Mouse (Mus musculus) heart, adult 9 months (tissue): Measurements from ENCODE around the gene Spcs2.
A peak's percentile ranks its signal among the peaks of the same experiment; 100 is the strongest.

Experiments used
- DNase-seq, 2 experiments: peaks; one replicate each; pipeline ENCODE4 v3.0.0; 2022; ENCODE audit warnings: low spot score in 2 of 2

Spcs2 gene

DNA sequence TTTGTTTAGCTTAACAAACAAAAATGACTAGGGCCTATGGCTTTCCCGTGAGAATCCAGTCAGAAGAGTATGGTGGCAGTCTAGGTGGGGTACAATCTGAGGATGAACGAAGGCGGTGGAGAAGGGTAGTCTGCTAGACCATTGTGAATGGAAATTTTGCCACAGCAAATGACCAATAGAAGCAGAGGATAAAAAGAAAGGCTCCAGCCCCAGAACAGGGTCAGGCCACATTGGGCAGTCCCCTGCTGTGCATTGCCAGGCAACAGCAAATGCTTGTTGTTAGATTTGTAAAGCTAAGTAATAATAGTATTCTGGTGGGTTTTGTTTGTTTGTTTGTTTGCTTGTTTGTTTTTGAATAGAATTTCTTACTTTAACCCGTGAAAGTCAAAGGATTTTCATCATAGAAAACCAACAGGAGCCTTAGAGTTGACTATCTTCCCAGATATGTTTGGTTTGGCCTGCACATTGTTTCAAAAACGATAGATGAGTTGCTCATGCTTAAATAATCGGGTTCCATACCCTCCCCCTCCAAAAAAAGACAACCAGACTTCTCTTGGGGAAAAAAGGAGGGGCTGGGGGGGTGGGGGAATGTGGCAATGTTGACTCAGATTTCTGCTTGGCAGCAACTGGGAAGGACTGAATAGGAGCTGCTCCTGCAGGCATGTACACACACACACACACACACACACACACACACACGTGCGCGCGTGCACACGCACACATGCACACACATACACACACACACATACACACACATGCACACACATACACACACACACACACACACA lies 1.2 kb upstream of the Spcs2 start:
- DNase-seq: no peak

DNA sequence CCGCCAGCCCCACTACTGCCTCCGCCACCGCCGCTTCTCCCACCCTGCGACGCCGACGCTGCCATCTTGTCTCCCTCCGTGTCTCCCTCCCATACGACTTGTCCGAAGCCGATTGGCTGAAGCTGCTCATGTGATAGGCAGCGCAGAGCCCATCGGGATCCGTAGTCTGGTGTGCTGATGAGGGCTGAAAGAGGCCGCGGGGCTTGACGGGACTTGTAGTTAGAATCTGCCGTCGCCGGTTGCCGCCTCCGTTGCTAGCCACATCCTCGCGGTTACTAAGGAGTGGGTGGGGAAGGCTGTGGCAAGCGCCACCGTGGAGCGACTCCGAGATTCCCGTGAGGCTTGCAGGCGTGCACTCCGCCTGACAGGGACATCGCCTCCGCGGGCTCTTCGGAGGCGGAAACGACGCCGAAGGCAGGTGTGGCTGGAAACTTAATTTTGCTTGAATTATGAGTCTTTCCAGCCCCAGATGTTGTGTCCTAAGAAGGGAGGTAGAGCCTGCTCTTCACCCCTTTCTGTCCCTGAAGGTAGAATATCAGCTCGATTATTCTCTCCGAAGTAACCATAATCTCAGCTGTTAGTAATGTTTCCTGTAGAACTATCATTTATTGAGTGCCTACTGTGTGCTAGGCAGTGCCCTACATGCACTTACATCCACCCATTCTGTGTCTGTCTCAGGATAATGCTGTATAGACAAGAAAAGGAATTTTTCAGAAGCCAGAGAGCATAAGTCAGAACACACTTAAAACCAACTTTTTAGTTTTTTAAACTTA lies 4.3 kb downstream of the Spcs2 start, which contains the start of gene Xrra1:
TSS of gene Xrra1 (plus strand) at position 304 of the 773 bp plus-strand sequence.
- peak; percentile 97 to 99 for DNase-seq

DNA sequence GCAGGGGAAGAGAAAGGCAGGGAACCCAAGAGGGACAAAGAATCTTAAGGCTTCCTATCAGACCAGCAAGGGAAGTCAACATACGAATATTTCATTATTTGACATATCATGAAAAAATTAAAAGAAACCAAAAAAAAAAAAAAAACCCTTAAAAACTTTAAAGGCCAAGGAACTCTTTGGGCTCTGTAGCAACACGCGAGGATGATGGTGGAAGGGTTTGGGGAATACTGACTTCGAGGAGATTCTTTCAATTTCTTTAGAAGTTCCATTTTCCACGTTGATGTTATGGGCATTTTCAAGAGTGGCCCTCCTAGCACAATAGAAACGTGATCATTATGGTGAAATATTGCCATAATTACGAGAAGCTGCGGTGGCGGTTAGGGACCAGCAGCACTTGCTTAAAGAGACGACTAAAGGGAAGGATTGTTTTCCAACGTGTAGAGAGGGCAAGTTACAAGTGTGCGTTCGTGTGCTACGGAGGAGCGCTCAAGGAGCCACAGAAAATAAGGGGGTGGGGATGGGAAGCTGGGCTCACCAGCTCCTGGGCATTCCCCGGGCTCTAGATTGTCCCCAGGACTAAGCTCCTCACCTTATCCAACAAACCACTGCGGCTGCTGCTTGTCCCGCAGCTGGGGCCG lies 5.0 kb downstream of the Spcs2 start:
- DNase-seq: no peak

DNA sequence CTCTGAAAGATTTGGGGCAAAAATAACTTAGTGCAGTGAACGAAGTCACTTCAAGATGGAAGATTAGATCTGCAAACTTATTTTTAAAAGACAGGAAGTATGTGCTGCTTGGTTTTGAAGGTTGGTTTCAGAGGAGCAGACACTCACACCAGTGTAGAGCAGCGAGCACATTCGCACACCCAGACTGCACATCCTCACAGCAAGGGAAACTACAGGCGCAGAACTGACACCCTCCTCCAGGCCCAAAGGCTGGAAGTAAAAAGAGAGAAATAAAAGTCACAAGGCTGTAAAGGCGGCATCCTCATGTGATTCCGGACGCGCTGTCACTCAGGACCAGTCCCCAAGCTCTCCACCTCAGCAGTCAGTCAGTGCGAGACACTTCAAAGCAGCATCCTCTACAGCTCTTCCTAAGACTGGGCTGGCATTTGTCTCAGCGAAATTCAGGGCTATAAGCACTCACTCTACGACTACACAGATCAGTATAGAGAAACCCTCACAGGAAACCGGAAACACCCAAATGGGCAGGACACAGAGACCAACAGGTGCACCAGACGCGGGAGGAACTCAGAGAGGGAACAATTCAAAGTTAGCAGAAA lies 6.9 kb downstream of the Spcs2 start:
- no peak for DNase-seq

DNA sequence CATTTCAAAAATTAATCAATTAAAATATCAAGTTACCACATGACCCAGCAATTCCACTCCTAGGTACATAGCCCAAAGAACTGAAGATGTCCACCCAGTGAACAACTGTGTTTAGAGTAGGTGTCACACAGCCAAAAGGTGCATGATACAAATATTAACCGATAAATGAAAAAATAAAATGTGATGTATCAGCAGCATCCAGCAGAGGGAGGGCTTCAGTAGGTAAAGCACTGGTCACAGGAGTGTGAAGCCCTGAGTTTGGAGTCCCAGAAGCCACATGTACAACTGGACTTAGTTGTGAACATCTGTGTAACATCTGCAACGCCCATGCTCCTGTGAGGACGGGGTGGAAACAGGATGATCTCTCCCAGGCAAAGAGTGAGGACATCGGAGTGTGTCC lies 9.0 kb downstream of the Spcs2 start:
- no peak for DNase-seq

DNA sequence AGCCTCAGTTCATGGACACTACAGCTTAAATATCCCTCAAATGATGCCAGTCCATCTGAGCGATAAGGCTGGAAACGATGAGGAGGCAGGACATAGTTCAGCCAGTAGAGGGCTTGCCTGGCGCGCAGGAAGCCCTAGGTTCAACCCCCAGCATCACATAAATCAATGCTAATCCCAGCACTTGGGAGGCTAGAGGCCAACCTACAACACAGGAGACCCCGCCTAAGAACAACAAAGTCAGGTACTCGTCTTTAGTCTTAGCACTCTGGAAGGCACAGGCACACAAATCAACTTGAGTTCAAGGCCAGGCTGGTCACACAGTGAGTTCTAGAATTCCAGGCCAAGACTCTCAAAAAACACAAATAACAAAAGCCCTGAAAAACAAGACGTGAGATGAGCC lies 9.9 kb downstream of the Spcs2 start:
- no peak for DNase-seq

DNA sequence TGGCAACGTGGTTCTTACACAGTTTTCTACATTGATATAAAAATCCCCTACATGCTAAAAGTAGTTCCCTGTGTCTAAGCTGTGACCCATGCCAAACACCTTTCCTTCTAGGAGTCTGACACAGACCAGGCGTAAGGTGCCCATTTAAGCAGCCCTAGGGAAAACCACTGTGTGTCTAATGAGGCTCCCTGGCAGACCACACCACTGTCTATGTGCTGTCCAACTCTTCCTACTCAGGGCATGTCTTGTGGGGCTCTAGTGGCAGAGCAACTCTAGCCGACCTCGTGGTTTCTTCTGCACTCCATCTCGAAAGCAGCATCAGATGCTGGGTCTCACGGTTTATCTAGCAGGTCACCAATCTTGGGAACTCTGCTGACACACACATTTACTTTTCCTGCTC lies 11.6 kb downstream of the Spcs2 start:
- DNase-seq: no peak

DNA sequence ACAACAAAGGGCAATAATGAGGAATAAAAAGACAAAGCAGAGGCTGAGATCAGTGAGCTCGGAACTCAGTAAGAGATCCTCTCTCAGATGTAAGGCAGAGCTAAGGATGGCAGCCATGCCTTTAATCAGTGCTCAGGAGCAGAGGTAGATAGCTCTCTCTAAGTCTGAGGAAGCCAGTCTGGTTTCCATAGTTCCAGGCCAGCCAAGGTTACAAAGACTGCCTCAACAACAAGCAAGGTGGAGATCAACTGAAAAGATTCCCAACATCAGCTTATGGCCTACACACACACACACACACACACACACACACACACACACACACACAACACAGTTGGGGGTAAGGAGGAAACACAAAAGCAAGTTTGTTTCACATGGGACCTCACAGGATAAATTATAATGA lies 12.1 kb downstream of the Spcs2 start:
- DNase-seq: no peak

DNA sequence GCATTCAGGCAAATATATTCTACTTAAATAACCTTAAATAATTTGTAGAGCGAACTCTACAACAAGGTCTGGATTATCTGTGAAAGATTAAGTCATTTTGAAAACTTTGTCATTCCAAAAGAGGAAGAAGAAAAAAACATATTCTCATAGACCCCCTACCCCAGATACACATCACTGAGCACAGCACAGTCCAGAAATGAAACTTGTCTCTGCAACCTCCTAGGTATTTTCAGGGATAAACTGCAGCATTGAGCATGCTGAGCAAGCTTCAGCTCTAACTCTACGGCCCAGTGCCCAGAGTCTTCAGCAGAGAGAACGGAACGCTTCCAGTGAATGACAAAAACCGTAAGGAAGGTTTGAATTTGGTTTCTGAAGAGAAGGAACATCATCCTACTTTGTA lies 12.7 kb downstream of the Spcs2 start:
- DNase-seq: no peak

DNA sequence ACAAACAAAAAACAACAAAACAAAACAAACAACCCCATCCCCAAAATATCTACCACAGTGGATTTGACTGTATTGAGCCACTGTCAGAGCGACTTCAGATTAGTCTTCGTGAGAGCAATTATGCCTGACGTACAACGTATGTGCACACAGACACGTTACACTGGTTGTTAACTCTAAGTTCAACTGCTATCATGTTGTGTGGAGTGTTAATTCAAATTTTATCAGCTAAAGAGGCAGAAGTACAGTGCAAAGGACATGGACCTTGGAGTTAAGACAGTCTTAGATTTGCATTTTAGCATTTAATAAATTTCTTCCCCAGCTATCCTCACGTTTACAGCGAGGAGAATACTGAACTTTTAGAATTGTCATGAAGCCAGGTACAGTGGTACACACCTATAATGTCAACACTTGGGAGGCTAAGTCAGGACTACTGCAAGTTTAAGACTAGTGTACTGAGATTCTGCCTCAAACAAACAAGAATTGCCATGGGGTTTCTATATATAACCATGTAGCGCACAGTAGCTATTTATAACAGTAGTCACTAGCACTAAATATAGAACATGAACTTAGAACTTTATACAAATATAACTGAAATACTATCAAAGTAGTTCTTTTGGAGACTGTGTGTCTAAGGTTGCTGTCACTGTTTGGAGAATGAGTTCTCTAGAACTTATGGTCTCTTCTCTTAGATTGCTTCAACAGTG lies 17.6 kb downstream of the Spcs2 start:
- no peak for DNase-seq

DNA sequence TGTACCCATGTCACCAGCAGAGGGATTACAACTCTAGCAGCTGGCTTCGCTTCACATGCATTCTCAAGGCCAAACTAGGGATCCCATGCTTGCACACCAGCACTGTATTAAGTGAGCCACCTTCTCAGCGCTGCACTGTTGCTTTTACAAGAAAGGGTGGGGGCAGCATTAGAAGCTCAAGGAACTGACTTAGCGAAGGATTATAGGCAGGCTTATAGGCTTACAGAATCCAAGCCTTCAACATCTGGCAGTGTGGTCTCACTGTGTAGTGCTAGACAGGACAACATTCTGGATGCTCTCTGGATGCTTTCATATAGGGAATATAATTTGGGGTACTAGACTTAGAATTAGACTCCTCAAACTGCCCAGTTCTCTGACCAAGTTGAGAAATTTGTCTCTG lies 25.0 kb downstream of the Spcs2 start:
- no peak for DNase-seq

DNA sequence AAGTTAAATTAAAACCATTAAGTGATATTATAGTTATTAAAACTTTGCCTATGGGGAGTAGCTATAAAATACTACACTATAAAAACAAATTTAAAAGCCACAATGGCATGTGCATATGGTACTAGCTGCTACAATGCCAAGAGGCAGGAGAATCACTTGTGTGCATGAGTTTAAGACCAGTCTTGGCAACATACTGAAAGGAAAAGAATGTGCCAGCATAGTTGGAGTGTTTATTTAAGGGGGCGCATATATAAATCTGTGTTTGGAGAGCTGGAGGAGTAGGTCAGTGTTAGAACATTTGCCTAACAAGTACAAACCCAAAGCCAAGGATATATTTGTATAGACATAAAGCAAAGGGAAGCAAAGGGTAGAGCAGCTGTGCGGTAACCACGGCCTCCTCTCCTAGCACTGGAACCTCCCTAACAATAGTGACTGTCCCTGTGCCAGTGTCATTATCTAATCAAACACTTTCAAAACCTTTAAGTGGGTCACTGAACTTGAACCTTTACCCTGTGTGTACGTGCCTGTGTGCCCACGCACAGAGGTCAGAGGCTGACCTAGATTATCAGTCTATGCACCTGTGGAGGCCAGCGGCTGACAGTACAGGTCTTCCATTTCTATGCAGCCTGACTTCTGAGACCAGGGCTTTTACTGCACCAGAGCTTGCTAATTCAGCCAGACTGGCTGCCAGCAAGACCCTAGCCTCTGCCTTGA lies 25.7 kb downstream of the Spcs2 start:
- no peak for DNase-seq

DNA sequence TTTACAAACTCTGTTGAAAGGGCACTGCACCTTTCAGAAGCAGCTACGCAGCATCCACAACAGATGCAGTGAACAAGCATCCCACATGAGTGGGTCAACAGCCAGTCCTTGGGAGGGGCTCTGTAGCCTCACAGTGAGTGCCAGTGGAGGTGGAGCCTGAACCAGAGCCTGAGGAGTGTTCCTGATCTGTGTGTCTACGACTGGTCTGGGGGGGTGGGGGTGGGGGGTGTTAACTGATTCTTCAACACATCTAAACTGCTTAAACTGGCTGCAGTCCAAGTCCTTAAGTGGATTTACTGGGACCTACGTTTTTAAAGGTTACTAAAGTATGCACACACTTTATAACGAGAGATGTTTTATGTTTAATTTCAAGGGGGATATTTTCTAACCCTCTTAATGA lies 26.5 kb downstream of the Spcs2 start:
- no peak for DNase-seq

DNA sequence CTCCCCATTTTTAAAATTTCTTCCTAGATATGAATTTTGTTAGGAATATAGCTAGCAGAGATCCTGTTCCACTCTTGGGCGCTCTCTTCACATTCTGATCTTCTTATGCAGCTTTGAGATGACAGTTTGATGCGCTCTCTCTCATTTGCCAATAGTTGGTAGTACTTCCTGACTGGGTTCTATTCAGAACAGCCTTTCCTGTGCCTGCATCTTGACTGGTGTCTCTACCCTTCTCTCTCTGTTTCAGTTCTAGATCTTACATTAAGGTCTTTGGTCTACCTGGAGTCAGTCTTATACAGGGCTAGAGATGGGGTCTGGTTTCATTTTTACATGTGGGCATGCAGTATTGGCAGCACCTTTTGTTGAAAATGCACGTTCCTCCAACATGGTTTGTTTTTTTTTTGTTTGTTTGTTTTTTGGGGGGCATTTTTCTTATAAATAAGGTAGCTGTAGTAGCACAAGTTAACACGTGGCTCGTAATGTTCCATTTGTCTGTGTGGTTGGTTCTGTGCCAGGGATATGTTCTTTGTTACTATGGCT lies 28.9 kb downstream of the Spcs2 start:
- DNase-seq: no peak

DNA sequence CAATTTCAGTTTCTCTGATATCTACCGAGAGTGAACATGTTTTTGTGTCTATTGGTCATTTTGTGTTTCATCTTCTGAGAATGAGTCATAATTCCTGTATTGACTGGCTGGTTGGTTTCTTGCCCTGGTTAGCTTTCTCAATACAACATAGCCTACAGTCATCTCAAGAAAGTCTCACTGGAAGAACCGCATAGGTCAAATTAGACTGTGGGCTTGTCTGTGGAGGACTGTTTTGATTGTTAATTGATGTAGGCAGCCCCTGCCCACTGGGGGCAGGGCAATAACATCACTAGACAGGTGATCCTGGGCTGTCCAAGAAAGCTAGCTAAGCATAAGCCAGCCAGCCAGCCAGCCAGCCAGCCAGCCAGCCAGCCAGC lies 29.4 kb downstream of the Spcs2 start:
- no peak for DNase-seq

DNA sequence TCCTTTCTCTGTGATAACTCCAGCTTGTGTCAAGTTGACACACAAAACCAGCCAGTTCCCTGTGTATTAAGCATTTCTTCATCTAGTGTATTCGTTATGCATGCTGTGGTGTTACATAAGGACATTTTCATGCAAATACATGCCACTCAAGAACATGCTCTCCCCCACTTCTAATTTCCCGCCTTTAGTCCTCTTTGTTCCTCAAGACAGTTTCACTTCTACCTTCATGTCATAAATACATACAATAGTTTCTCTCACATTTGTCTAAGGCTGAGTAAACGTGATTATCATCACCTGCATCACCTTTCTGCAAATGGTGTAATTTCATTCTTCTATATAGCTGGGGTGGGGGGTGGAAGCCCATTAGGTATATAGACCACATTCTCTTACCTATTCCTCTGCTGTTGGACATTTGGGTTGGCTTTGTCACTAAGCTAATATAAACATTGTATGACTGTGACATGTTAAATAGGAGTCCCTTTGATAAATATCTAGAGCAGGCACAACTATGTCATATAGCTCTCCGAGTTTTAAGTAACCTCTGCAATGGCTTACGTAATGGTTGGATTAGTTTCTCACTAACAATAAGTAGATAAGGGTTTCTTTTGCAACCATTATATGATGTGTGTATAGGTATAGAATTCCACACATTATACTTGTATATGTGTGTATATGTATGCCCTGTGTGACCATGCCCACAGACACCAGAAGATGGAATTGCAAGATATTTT lies 30.0 kb downstream of the Spcs2 start:
- DNase-seq: no peak

DNA sequence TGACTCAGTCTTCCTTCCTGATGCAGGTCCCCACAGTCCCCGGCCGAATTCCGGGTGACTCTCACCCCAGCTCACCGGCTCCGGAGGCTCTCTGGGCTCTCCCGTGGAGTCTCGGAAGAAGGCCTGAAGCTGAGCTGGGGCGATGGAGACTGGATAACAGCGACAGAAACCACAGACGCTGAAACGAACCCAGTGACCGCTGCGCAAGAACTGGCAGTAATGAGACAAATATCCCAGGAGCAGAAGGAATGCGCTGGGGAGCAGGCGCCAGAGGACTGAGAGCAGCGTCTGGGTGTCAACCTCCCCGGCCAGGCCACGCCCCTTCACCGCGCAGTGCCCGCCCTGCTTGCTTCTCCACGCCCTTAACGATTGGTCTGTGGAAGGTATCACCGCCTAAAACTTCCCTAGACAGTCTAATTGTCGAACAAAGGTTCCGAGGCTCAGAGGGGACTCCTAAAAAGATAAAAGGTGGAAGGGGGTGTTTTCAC lies 35.1 kb downstream of the Spcs2 start, which contains the start of gene Neu3:
TSS of gene Neu3 (minus strand) at position 335 of the 488 bp plus-strand sequence.
- peak; percentile 93 to 95 for DNase-seq

DNA sequence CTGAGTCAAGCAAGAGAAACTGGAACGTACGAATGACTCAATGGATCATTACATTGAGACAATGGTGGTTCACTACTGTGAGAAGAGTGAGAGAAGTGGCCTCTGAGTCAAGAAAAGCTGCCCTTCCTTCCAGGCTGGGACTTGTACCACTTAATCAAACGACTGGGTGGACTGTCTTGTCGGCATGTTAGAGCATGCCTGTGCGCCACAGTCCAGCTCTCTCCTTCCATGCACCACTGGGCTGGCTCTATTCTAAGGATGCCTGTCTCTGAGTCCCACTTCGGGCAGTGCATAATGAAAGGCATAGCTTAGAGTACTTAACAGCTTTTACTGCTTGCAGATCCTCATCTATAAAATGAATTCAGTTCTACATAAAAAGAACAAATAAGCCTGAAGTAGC lies 37.2 kb downstream of the Spcs2 start:
- no peak for DNase-seq

DNA sequence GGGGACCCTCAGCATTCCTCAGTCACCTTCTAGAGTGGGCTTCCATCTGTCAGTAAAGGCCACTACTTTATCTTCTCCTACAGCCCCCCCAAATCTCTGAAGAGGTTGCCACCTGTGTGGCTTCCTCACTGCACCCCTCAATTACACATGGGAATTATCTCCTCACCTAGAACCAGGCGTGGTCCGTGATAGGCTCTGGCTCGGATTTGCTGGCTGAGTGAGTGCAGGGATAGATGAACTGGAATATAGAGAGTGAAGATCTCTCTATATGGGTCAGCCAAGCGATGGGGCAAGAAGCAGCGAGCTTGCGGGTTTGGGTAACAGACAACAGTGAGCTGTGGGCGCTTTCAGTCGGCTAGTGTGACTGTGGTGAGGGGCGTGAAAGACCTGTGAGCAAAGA lies 37.8 kb downstream of the Spcs2 start:
- DNase-seq: no peak
